Mouse (Mus musculus): ENCODE measurements around the gene Xpnpep1.

DNA sequence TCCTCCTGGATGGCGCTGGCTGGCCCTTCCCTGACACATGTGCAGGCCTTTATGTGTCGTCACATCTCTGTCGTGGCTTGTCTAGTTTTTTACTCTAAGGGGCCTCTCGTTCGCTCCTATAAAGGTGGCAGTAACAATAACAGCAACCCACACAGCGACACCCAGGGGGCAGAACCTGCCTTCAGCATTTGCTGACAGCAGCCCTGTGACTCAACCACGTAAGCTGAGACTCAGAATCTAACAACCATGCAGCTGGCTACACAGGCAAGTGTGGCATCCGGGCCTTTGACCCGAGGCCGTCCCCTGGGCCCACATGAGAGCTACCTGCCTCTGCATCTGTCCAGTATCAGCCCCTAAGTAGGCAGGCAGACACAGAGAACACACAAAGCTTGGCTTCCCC lies 18.5 kb downstream of the Xpnpep1 start:
- TF ChIP-seq POLR2A (IDR thresholded peaks at IDR 0.05; ENCODE audit: low read depth, low read length) (no peak), CTCF (conservative IDR thresholded peaks at IDR 0.05; ENCODE audit: insufficient read depth, insufficient read length, low read depth, low read length) (no peak)
